Comparison of ENCODE assay signal across 8 mouse cellular contexts in the genomic region with DNA sequence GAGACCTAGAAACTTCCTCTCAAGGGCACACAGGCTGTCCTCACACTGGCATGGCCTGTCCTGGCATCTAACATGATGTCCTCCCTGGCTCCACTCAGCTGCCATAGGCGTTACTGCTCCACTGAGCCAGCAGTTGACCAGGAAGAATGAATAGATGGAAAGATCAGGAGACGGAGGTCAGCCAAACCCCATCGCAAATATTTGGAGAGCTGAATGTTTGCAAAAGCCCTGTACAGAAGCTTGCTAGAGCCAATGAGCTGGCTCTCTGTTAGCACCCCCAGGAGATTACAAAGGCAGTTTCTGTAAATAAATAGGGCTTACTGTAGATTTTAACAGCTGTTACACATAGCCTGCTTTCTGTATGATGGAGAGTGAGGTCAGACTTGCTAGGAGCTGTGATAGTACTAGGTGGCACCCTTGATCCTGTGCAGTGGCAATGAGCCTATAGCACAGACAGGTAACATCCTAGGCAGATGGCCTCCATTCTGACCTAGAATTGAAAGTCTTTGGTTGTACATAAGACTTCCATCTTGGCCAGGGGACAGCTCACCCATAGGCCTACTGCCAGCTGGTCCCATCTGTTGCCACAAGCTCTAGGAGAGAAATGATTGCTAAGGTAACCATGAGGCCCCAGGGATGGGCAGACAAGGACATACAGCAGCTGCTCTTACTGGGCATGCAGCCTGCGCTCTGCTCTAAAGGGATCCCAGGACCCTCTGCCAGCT. TPM values are rescaled to one million over a fixed set of nuclear protein-coding genes. Genes with fewer than 3 reads are reported as not detected.
A peak's percentile ranks its signal among the peaks of the same experiment; 100 is the strongest.
DNase-seq lines count a peak whose midpoint lies in the region; ATAC-seq and TF ChIP-seq lines count a peak whose summit lies in the region.
"Had no signal": no experiment of that assay in that cellular context is flagged by ENCODE, and none has a peak within 500 bp of the region (broad histone marks: within the 10 kb centered on the region; RNA-seq: fewer than 3 reads in every experiment).

No protein-coding gene starts in this region.

- 58% methylated on average over 4 of the region's 4 CpGs for WGBS in kidney, embryonic 15.5 days
- WGBS in hindbrain, postnatal 0 days = 37% methylated on average over 4 of the region's 4 CpGs
- WGBS in liver, embryonic 16.5 days (ENCODE audit: insufficient replicate concordance) = 57% methylated on average over 4 of the region's 4 CpGs
- 50% methylated on average over 4 of the region's 4 CpGs for WGBS in stomach, embryonic 14.5 days

- ATAC-seq in kidney, embryonic 15.5 days (replicated peaks; ENCODE audit: low FRiP score) = peak; percentile 50
- peak; percentile 95 for ATAC-seq in hindbrain, postnatal 0 days
- ATAC-seq in liver, embryonic 16.5 days (ENCODE audit: low read depth) = peak; percentile 94
- ATAC-seq in stomach, embryonic 14.5 days (ENCODE audit: insufficient number of reproducible peaks, insufficient read depth, low FRiP score, low read depth) = peak; percentile 89

- H3K4me2 ChIP-seq in kidney, embryonic 15.5 days = no peak overlapping the region
- no peak overlapping the region for H3K4me2 ChIP-seq in hindbrain, postnatal 0 days (ENCODE audit: low read depth, low read length)
- no peak overlapping the region for H3K4me2 ChIP-seq in liver, embryonic 16.5 days (ENCODE audit: low read depth, low read length)
- no peak overlapping the region for H3K4me2 ChIP-seq in stomach, embryonic 14.5 days (replicated peaks; ENCODE audit: low read depth, low read length)

- DNase-seq in kidney, postnatal 25 days = no peak
- peak; percentile 97 for DNase-seq in cerebellum, adult 8-10 months
- DNase-seq in hindbrain, postnatal 0 days (ENCODE audit: low spot score) = peak; percentile 88
- no peak for DNase-seq in ovary, postnatal 14 days (ENCODE audit: low spot score)

- peaks cover 8% of the 10 kb centered on the region; the same call in 1 of the 2 replicates for H3K4me1 ChIP-seq in kidney, embryonic 15.5 days
- H3K4me1 ChIP-seq in hindbrain, postnatal 0 days (ENCODE audit: insufficient read depth, low read length) = 0 out of 2 replicates have a peak, but pooled peaks cover 7% of the 10 kb centered on the region
- peaks cover 4% of the 10 kb centered on the region; the same call in 1 of the 2 replicates for H3K4me1 ChIP-seq in liver, embryonic 16.5 days (ENCODE audit: control insufficient read depth, low read depth, low read length)
- H3K4me1 ChIP-seq in stomach, embryonic 14.5 days (ENCODE audit: control insufficient read depth, insufficient read depth, low read length) = no peaks in the 10 kb centered on the region
- H3K4me1 ChIP-seq: megakaryocyte, embryonic 14.5 days had no signal

- no peaks in the 10 kb centered on the region for H3K27me3 ChIP-seq in kidney, embryonic 15.5 days
- no peaks in the 10 kb centered on the region for H3K27me3 ChIP-seq in hindbrain, postnatal 0 days (ENCODE audit: insufficient read depth, low read length)
- no peaks in the 10 kb centered on the region for H3K27me3 ChIP-seq in liver, embryonic 16.5 days (ENCODE audit: control insufficient read depth, insufficient read depth, low read depth, low read length)
- H3K27me3 ChIP-seq in stomach, embryonic 14.5 days (ENCODE audit: control insufficient read depth, insufficient read depth, low read length) = no peaks in the 10 kb centered on the region

- no peak overlapping the region for H3K4me3 ChIP-seq in kidney, embryonic 15.5 days (replicated peaks)
- no peak overlapping the region for H3K4me3 ChIP-seq in hindbrain, postnatal 0 days (ENCODE audit: low read length)
- H3K4me3 ChIP-seq in liver, embryonic 16.5 days (ENCODE audit: low read depth, low read length) = no peak overlapping the region
- H3K4me3 ChIP-seq in stomach, embryonic 14.5 days (ENCODE audit: low read depth, low read length) = no peak overlapping the region
- H3K4me3 ChIP-seq: megakaryocyte, embryonic 14.5 days had no signal

- TF ChIP-seq CTCF in hindbrain, postnatal 0 days (IDR thresholded peaks at IDR 0.05; ENCODE audit: low read depth) = no peak

- no peak overlapping the region for H3K9ac ChIP-seq in kidney, embryonic 15.5 days
- H3K9ac ChIP-seq in hindbrain, postnatal 0 days (replicated peaks; ENCODE audit: low read length) = no peak overlapping the region
- no peak overlapping the region for H3K9ac ChIP-seq in liver, embryonic 16.5 days (ENCODE audit: low read depth, low read length)
- H3K9ac ChIP-seq in stomach, embryonic 14.5 days (replicated peaks; ENCODE audit: low read depth, low read length) = no peak overlapping the region

- H3K9me3 ChIP-seq in kidney, embryonic 15.5 days (replicated peaks) = 0 out of 2 replicates have a peak, but pooled peaks cover 4% of the 10 kb centered on the region
- H3K9me3 ChIP-seq in hindbrain, postnatal 0 days (ENCODE audit: low read length) = no peaks in the 10 kb centered on the region
- peaks cover 2% of the 10 kb centered on the region; the same call in 1 of the 2 replicates for H3K9me3 ChIP-seq in liver, embryonic 16.5 days (replicated peaks; ENCODE audit: control insufficient read depth, low read length)
- H3K9me3 ChIP-seq in stomach, embryonic 14.5 days (ENCODE audit: control insufficient read depth, low read depth, low read length) = peaks cover 6% of the 10 kb centered on the region; the same call in 1 of the 2 replicates

- no peaks in the 10 kb centered on the region for H3K36me3 ChIP-seq in kidney, embryonic 15.5 days
- H3K36me3 ChIP-seq in hindbrain, postnatal 0 days (ENCODE audit: insufficient read depth, low read length) = no peaks in the 10 kb centered on the region
- H3K36me3 ChIP-seq in liver, embryonic 16.5 days (ENCODE audit: control insufficient read depth, insufficient read depth) = no peaks in the 10 kb centered on the region
- H3K36me3 ChIP-seq in stomach, embryonic 14.5 days (ENCODE audit: control insufficient read depth, insufficient read depth, low read length) = no peaks in the 10 kb centered on the region

- peak overlapping the region; percentile 37 for H3K27ac ChIP-seq in kidney, embryonic 15.5 days
- H3K27ac ChIP-seq in hindbrain, postnatal 0 days = peak overlapping the region; percentile 58; the same call in 1 of the 2 replicates
- H3K27ac ChIP-seq in liver, embryonic 16.5 days (ENCODE audit: low read length) = no peak overlapping the region
- H3K27ac ChIP-seq in stomach, embryonic 14.5 days (ENCODE audit: low read length) = peak overlapping the region; percentile 67; the same call in 1 of the 2 replicates

RNA-seq across cellular contexts. Expression of a gene that starts 49.7 kb away (rescaled TPM):
- polyA plus RNA-seq in kidney, embryonic 15.5 days (2015; fragmentation: Nextera tagmentation; extraction: Ambion mirVana) = 78.1 and 79.1 TPM in 2 replicates
- total RNA-seq in hindbrain, postnatal 0 days (2014; rRNA removed) = 22.6 and 27.4 TPM in 2 replicates
- polyA plus RNA-seq in hindbrain, postnatal 0 days (2015; fragmentation: Nextera tagmentation; extraction: Ambion mirVana) = 21.0 and 26.2 TPM in 2 replicates
- polyA plus RNA-seq in liver, embryonic 16.5 days (2015; fragmentation: Nextera tagmentation; extraction: Ambion mirVana) = 19.7 and 20.3 TPM in 2 replicates
- 64.5 and 66.2 TPM in 2 replicates for polyA plus RNA-seq in stomach, embryonic 14.5 days (2014; fragmentation: Nextera tagmentation; extraction: Ambion mirVana)

Comparison
In these comparisons a context has a peak if more than half of its experiments do, and no peak if none do; other contexts are left out.
1. DNase-seq: peak in cerebellum, adult 8-10 months (single experiment) and hindbrain, postnatal 0 days (single experiment); none in kidney, postnatal 25 days (0 of 2) and ovary, postnatal 14 days (single experiment).
2. Peak in every context shown above with its lines, with median percentiles within 50 percentile points of each other: ATAC-seq.